Mouse (Mus musculus): ENCODE measurements around the gene Olfr1009. TPM values are rescaled to one million over a fixed set of nuclear protein-coding genes. Genes with fewer than 3 reads are reported as not detected.

Gene Olfr1009
- polyA plus RNA-seq, 2 experiments = not detected

DNA sequence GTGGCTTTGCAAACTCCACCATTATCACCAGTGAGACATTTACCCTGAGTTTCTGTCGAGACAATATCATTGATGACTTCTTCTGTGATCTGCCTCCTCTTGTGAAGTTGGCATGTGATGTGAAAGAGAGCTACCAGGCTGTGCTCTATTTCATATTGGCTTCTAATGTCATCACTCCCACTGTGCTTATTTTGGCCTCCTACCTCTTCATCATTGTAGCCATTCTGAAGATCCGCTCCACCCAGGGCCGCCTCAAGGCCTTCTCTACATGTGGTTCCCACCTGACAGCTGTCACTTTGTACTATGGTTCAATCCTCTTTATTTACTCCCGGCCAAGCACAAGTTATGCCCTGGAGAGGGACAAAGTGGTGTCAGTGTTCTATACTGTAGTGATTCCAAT, 38.6 kb downstream of the Olfr1009 start:
- H3K9ac ChIP-seq (ENCODE audit: low read depth, low read length, severe bottlenecking) = no peak overlapping the region
- no peak overlapping the region for H3K4me2 ChIP-seq (replicated peaks; ENCODE audit: low read depth, low read length, severe bottlenecking)
- ATAC-seq (ENCODE audit: low FRiP score, low read depth) (no peak), DNase-seq (ENCODE audit: low spot score) (no peak)
- no peak overlapping the region for H3K4me3 ChIP-seq (replicated peaks; ENCODE audit: low read length)
- no peak overlapping the region for H3K27ac ChIP-seq (replicated peaks; ENCODE audit: low read depth, low read length)
- H3K4me1 ChIP-seq (ENCODE audit: control insufficient read depth, insufficient read depth, low read length) = no peaks in the 10 kb centered on the region
- no peaks in the 10 kb centered on the region for H3K27me3 ChIP-seq (ENCODE audit: control insufficient read depth, insufficient read depth, low read length)
- TF ChIP-seq POLR2A (IDR thresholded peaks at IDR 0.05; ENCODE audit: borderline replicate concordance, extremely low read depth, insufficient read depth, insufficient read length) = no peak
- H3K9me3 ChIP-seq (ENCODE audit: control insufficient read depth, low read length) = no peaks in the 10 kb centered on the region
- H3K36me3 ChIP-seq (ENCODE audit: control insufficient read depth, insufficient read depth, low read length) = no peaks in the 10 kb centered on the region
- WGBS = 81% methylated on average over 4 of the region's 4 CpGs

DNA sequence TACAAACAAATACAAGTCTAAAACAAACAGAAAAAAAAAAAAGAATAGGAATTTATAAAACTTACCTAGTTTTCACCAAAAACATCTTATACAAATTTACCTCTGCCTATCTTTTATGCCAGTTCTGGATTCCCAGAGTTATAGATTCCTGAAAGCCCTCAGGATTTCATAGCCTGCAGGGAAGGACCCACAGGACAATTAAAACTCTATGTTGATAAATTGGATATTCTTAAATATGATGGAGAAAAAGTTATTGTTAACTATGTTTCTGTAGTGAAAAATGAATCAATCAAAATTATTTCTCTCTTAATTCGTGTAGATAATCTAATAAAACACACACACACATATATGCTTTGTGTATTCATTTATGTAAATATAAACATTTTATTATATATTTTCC, 47.4 kb downstream of the Olfr1009 start, which contains the start of gene Olfr1012:
Gene Olfr1012, minus strand, starts transcription at position 101 of the 400 bp plus-strand sequence.
- no peak for TF ChIP-seq POLR2A (IDR thresholded peaks at IDR 0.05; ENCODE audit: borderline replicate concordance, extremely low read depth, insufficient read depth, insufficient read length)
- 59% methylated on average over 1 of the region's 1 CpGs for WGBS
- Histone ChIP-seq H3K4me2 (replicated peaks; ENCODE audit: low read depth, low read length, severe bottlenecking) (no peak within 1 kb of the TSS), H3K4me3 (replicated peaks; ENCODE audit: low read length) (no peak within 1 kb of the TSS), H3K4me1 (ENCODE audit: control insufficient read depth, insufficient read depth, low read length) (no peaks in the 10 kb centered on the region), H3K27me3 (ENCODE audit: control insufficient read depth, insufficient read depth, low read length) (no peaks in the 10 kb centered on the region), H3K27ac (replicated peaks; ENCODE audit: low read depth, low read length) (no peak within 1 kb of the TSS), H3K9me3 (ENCODE audit: control insufficient read depth, low read length) (no peaks in the 10 kb centered on the region), H3K36me3 (ENCODE audit: control insufficient read depth, insufficient read depth, low read length) (no peaks in the 10 kb centered on the region), H3K9ac (ENCODE audit: low read depth, low read length, severe bottlenecking) (no peak within 1 kb of the TSS)
- ATAC-seq (ENCODE audit: low FRiP score, low read depth) = no peak
- DNase-seq (ENCODE audit: low spot score) = no peak

DNA sequence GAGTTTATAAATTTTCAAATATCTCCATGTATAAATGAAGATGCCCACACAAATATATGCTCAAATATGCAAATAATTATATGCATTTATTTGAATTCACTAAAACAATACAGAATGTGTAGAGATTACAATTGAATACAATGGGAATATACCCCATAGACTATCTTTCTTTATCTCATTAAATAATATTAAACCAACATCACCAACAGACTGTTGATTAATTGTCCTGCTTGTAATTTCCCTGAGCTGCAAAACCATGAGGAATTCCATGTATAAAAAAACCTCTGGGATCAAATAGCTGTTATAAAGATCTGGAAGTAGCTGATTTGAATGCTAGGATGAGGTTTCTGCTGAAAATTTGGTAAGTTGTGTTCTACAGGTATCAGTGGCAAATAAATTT, 51.6 kb downstream of the Olfr1009 start, which contains the start of gene Olfr1013:
Gene Olfr1013, plus strand, starts transcription at position 301 of the 400 bp plus-strand sequence.
- Histone ChIP-seq H3K9me3 (ENCODE audit: control insufficient read depth, low read length) (no peaks in the 10 kb centered on the region), H3K4me1 (ENCODE audit: control insufficient read depth, insufficient read depth, low read length) (no peaks in the 10 kb centered on the region), H3K4me2 (replicated peaks; ENCODE audit: low read depth, low read length, severe bottlenecking) (no peak within 1 kb of the TSS), H3K9ac (ENCODE audit: low read depth, low read length, severe bottlenecking) (no peak within 1 kb of the TSS), H3K4me3 (replicated peaks; ENCODE audit: low read length) (no peak within 1 kb of the TSS), H3K36me3 (ENCODE audit: control insufficient read depth, insufficient read depth, low read length) (no peaks in the 10 kb centered on the region), H3K27me3 (ENCODE audit: control insufficient read depth, insufficient read depth, low read length) (no peaks in the 10 kb centered on the region), H3K27ac (replicated peaks; ENCODE audit: low read depth, low read length) (no peak within 1 kb of the TSS)
- TF ChIP-seq POLR2A (IDR thresholded peaks at IDR 0.05; ENCODE audit: borderline replicate concordance, extremely low read depth, insufficient read depth, insufficient read length) = no peak
- no peak for DNase-seq (ENCODE audit: low spot score)
- no peak for ATAC-seq (ENCODE audit: low FRiP score, low read depth)

DNA sequence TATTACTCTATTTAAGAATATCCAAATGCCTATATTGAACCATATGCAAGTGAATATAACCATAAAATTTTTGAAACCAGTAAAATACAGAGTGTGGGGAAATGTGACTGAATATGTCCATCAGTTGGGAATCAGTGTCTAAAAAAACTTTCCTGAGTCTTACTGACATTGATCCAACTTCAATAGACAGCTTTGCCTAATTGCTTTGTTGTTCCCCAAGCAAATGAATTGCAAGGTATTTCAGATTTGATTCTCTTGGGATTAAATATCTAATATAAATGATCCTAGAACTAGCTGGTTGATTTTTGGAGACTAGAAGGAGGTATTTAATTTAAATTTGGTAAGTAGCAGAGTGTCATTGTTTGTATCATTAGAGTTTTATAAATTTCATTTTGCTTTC, 57.2 kb downstream of the Olfr1009 start, which contains the start of gene Olfr1014:
Gene Olfr1014, plus strand, starts transcription at position 301 of the 400 bp plus-strand sequence.
- DNase-seq (ENCODE audit: low spot score) = no peak
- no peaks in the 10 kb centered on the region for H3K4me1 ChIP-seq (ENCODE audit: control insufficient read depth, insufficient read depth, low read length)
- H3K9me3 ChIP-seq (ENCODE audit: control insufficient read depth, low read length) = no peaks in the 10 kb centered on the region
- no peaks in the 10 kb centered on the region for H3K27me3 ChIP-seq (ENCODE audit: control insufficient read depth, insufficient read depth, low read length)
- H3K9ac ChIP-seq (ENCODE audit: low read depth, low read length, severe bottlenecking) = no peak within 1 kb of the TSS
- H3K4me2 ChIP-seq (replicated peaks; ENCODE audit: low read depth, low read length, severe bottlenecking) = no peak within 1 kb of the TSS
- ATAC-seq (ENCODE audit: low FRiP score, low read depth) = no peak
- H3K27ac ChIP-seq (replicated peaks; ENCODE audit: low read depth, low read length) = no peak within 1 kb of the TSS
- TF ChIP-seq POLR2A (IDR thresholded peaks at IDR 0.05; ENCODE audit: borderline replicate concordance, extremely low read depth, insufficient read depth, insufficient read length) = no peak
- H3K36me3 ChIP-seq (ENCODE audit: control insufficient read depth, insufficient read depth, low read length) = no peaks in the 10 kb centered on the region
- H3K4me3 ChIP-seq (replicated peaks; ENCODE audit: low read length) = no peak within 1 kb of the TSS

Other genes starting within 250 kb of the Olfr1009 start
- gene 4833423E24Rik, start 196.4 kb upstream of the Olfr1009 start, polyA plus RNA-seq (2012; rRNA removed) = 2.2 and 3.9 TPM in 2 replicates
- 4.9 and 7.2 TPM in 2 replicates for gene 4833423E24Rik, start 196.4 kb upstream of the Olfr1009 start, polyA plus RNA-seq (2014; fragmentation: Nextera tagmentation; extraction: Ambion mirVana)
- gene Olfr996, start 136.2 kb upstream of the Olfr1009 start, polyA plus RNA-seq (2012; rRNA removed) = not detected in 2 replicates
- gene Olfr996, start 136.2 kb upstream of the Olfr1009 start, polyA plus RNA-seq (2014; fragmentation: Nextera tagmentation; extraction: Ambion mirVana) = not detected in 2 replicates
- gene Olfr998, start 126.5 kb upstream of the Olfr1009 start, polyA plus RNA-seq (2012; rRNA removed) = not detected in 2 replicates
- not detected in 2 replicates for gene Olfr998, start 126.5 kb upstream of the Olfr1009 start, polyA plus RNA-seq (2014; fragmentation: Nextera tagmentation; extraction: Ambion mirVana)
- gene Olfr1000, start 103.5 kb upstream of the Olfr1009 start, polyA plus RNA-seq (2012; rRNA removed) = not detected in 2 replicates
- gene Olfr1000, start 103.5 kb upstream of the Olfr1009 start, polyA plus RNA-seq (2014; fragmentation: Nextera tagmentation; extraction: Ambion mirVana) = not detected in 2 replicates
- gene Olfr1002, start 64.7 kb upstream of the Olfr1009 start, polyA plus RNA-seq (2012; rRNA removed) = not detected in 2 replicates
- not detected in 2 replicates for gene Olfr1002, start 64.7 kb upstream of the Olfr1009 start, polyA plus RNA-seq (2014; fragmentation: Nextera tagmentation; extraction: Ambion mirVana)
- gene Olfr154, start 51.0 kb upstream of the Olfr1009 start, polyA plus RNA-seq (2012; rRNA removed) = not detected in 2 replicates
- not detected in 2 replicates for gene Olfr154, start 51.0 kb upstream of the Olfr1009 start, polyA plus RNA-seq (2014; fragmentation: Nextera tagmentation; extraction: Ambion mirVana)
- not detected in 2 replicates for gene Olfr1006, start 36.7 kb upstream of the Olfr1009 start, polyA plus RNA-seq (2012; rRNA removed)
- not detected in 2 replicates for gene Olfr1006, start 36.7 kb upstream of the Olfr1009 start, polyA plus RNA-seq (2014; fragmentation: Nextera tagmentation; extraction: Ambion mirVana)
- not detected in 2 replicates for gene Olfr1008, start 26.0 kb upstream of the Olfr1009 start, polyA plus RNA-seq (2012; rRNA removed)
- not detected in 2 replicates for gene Olfr1008, start 26.0 kb upstream of the Olfr1009 start, polyA plus RNA-seq (2014; fragmentation: Nextera tagmentation; extraction: Ambion mirVana)
- gene Olfr1012, start 47.3 kb downstream of the Olfr1009 start, polyA plus RNA-seq (2012; rRNA removed) = not detected in 2 replicates
- not detected in 2 replicates for gene Olfr1012, start 47.3 kb downstream of the Olfr1009 start, polyA plus RNA-seq (2014; fragmentation: Nextera tagmentation; extraction: Ambion mirVana)
- not detected in 2 replicates for gene Olfr1013, start 51.7 kb downstream of the Olfr1009 start, polyA plus RNA-seq (2012; rRNA removed)
- gene Olfr1013, start 51.7 kb downstream of the Olfr1009 start, polyA plus RNA-seq (2014; fragmentation: Nextera tagmentation; extraction: Ambion mirVana) = not detected in 2 replicates
- not detected in 2 replicates for gene Olfr1014, start 57.3 kb downstream of the Olfr1009 start, polyA plus RNA-seq (2012; rRNA removed)
- not detected in 2 replicates for gene Olfr1014, start 57.3 kb downstream of the Olfr1009 start, polyA plus RNA-seq (2014; fragmentation: Nextera tagmentation; extraction: Ambion mirVana)
- gene Olfr1015, start 66.6 kb downstream of the Olfr1009 start, polyA plus RNA-seq (2012; rRNA removed) = not detected in 2 replicates
- not detected in 2 replicates for gene Olfr1015, start 66.6 kb downstream of the Olfr1009 start, polyA plus RNA-seq (2014; fragmentation: Nextera tagmentation; extraction: Ambion mirVana)
- not detected in 2 replicates for gene Olfr1016, start 87.1 kb downstream of the Olfr1009 start, polyA plus RNA-seq (2012; rRNA removed)
- gene Olfr1016, start 87.1 kb downstream of the Olfr1009 start, polyA plus RNA-seq (2014; fragmentation: Nextera tagmentation; extraction: Ambion mirVana) = not detected in 2 replicates
- not detected in 2 replicates for gene Olfr1018, start 103.1 kb downstream of the Olfr1009 start, polyA plus RNA-seq (2012; rRNA removed)
- gene Olfr1018, start 103.1 kb downstream of the Olfr1009 start, polyA plus RNA-seq (2014; fragmentation: Nextera tagmentation; extraction: Ambion mirVana) = not detected in 2 replicates
- not detected in 2 replicates for gene Olfr1019, start 130.1 kb downstream of the Olfr1009 start, polyA plus RNA-seq (2012; rRNA removed)
- not detected in 2 replicates for gene Olfr1019, start 130.1 kb downstream of the Olfr1009 start, polyA plus RNA-seq (2014; fragmentation: Nextera tagmentation; extraction: Ambion mirVana)
- not detected in 2 replicates for gene Olfr1020, start 131.6 kb downstream of the Olfr1009 start, polyA plus RNA-seq (2012; rRNA removed)
- gene Olfr1020, start 131.6 kb downstream of the Olfr1009 start, polyA plus RNA-seq (2014; fragmentation: Nextera tagmentation; extraction: Ambion mirVana) = not detected in 2 replicates
- gene Olfr1022, start 153.2 kb downstream of the Olfr1009 start, polyA plus RNA-seq (2012; rRNA removed) = not detected in 2 replicates
- gene Olfr1022, start 153.2 kb downstream of the Olfr1009 start, polyA plus RNA-seq (2014; fragmentation: Nextera tagmentation; extraction: Ambion mirVana) = not detected in 2 replicates
- not detected in 2 replicates for gene Olfr1023, start 170.2 kb downstream of the Olfr1009 start, polyA plus RNA-seq (2012; rRNA removed)
- not detected in 2 replicates for gene Olfr1023, start 170.2 kb downstream of the Olfr1009 start, polyA plus RNA-seq (2014; fragmentation: Nextera tagmentation; extraction: Ambion mirVana)
- not detected in 2 replicates for gene Olfr1024, start 189.6 kb downstream of the Olfr1009 start, polyA plus RNA-seq (2012; rRNA removed)
- not detected in 2 replicates for gene Olfr1024, start 189.6 kb downstream of the Olfr1009 start, polyA plus RNA-seq (2014; fragmentation: Nextera tagmentation; extraction: Ambion mirVana)
- gene Olfr1025-ps1, start 199.8 kb downstream of the Olfr1009 start, polyA plus RNA-seq (2012; rRNA removed) = not detected in 2 replicates
- gene Olfr1025-ps1, start 199.8 kb downstream of the Olfr1009 start, polyA plus RNA-seq (2014; fragmentation: Nextera tagmentation; extraction: Ambion mirVana) = not detected in 2 replicates
- gene Olfr1026, start 206.1 kb downstream of the Olfr1009 start, polyA plus RNA-seq (2012; rRNA removed) = not detected in 2 replicates
- gene Olfr1026, start 206.1 kb downstream of the Olfr1009 start, polyA plus RNA-seq (2014; fragmentation: Nextera tagmentation; extraction: Ambion mirVana) = not detected in 2 replicates
- gene Olfr1028, start 235.0 kb downstream of the Olfr1009 start, polyA plus RNA-seq (2012; rRNA removed) = 0.01 TPM in 1 of 2 replicates, not detected in the other
- not detected in 2 replicates for gene Olfr1028, start 235.0 kb downstream of the Olfr1009 start, polyA plus RNA-seq (2014; fragmentation: Nextera tagmentation; extraction: Ambion mirVana)